In genomic region chr19:58805191-58805779, GRCm38 (mm10) we compare ENCODE assay signal across 28 mouse cellular contexts. TPM values are rescaled to one million over a fixed set of nuclear protein-coding genes. Genes with fewer than 3 reads are reported as not detected.
A peak's percentile ranks its signal among the peaks of the same experiment; 100 is the strongest.
DNase-seq lines count a peak whose midpoint lies in the region.
"Had no signal": no experiment of that assay in that cellular context is flagged by ENCODE, and none has a peak within 500 bp of the region (broad histone marks: within the 10 kb centered on the region; RNA-seq: fewer than 3 reads in every experiment).

No protein-coding gene starts in this region.

- peak; percentile 55 to 58 for DNase-seq in left cerebral cortex, postnatal 14 days (ENCODE audit: low spot score in 2 of 2)
- DNase-seq in left cerebral cortex, postnatal 4 days = no peak
- DNase-seq in right cerebral cortex, adult 2 months (ENCODE audit: low spot score in 2 of 2) = peak; percentile 55 to 57
- DNase-seq in right cerebral cortex, postnatal 36 days (ENCODE audit: low spot score in 2 of 2) = no peak
- DNase-seq in layer of hippocampus, adult 9-10 months (ENCODE audit: low spot score) = peak; percentile 53
- DNase-seq in telencephalon, adult 2 months (ENCODE audit: low read depth, low spot score) = peak; percentile 81
- DNase-seq in adrenal gland, postnatal 25 days = no peak
- DNase-seq: adrenal gland, postnatal 36 days; B cell, adult 2 months; cerebellum, adult 8-10 months; cerebellum, postnatal 25 days; forebrain, postnatal 0 days; gastrocnemius, postnatal 25 days; heart, adult 11 months; heart, postnatal 36 days; kidney, adult 8-10 months; kidney, postnatal 4 days; liver, embryonic 13.5 days; lung, adult 18-20 months; lung, postnatal 4 days; midbrain, embryonic 14.5 days; thymus, adult 2 months; thymus, postnatal 36 days had no signal

- intact Hi-C loops in left cerebral cortex, postnatal 14 days (cut with DNase I) = loop anchor here (2.0 to 10.0 kb wide), 2 partner anchors 24 to 400 kb away; no protein-coding TSS in a partner anchor
- intact Hi-C loops in left cerebral cortex, postnatal 4 days (cut with DNase I) = loop anchor here (5.0 kb wide), 2 partner anchors 97 to 392 kb away; no protein-coding TSS in a partner anchor

RNA-seq across cellular contexts. Expression of gene 1700019N19Rik, which starts 11.0 kb away (rescaled TPM):
- not detected for total RNA-seq in left cerebral cortex, postnatal 14 days (2021)
- total RNA-seq in left cerebral cortex, postnatal 4 days (2021) = not detected
- total RNA-seq in adrenal gland, postnatal 25 days (2021) = not detected in 2 replicates
- total RNA-seq: adrenal gland, adult 18-20 months; adrenal gland, postnatal 36 days; forebrain, postnatal 0 days; gastrocnemius, adult 18-20 months; gastrocnemius, postnatal 25 days; heart, postnatal 36 days; hindbrain, postnatal 0 days; monocyte, adult 5-6 weeks; neutrophil, adult 5-6 weeks had no signal

RNA-seq across cellular contexts. Expression of gene Pnliprp2, which starts 45.8 kb away (rescaled TPM):
- not detected for total RNA-seq in left cerebral cortex, postnatal 14 days (2021)
- total RNA-seq in left cerebral cortex, postnatal 4 days (2021) = under 1 TPM in 1 of 2 experiments, not detected in 1; 0.22 TPM
- not detected in 2 replicates for total RNA-seq in adrenal gland, postnatal 25 days (2021)
- total RNA-seq: adrenal gland, adult 18-20 months; adrenal gland, postnatal 36 days; forebrain, postnatal 0 days; gastrocnemius, adult 18-20 months; gastrocnemius, postnatal 25 days; heart, postnatal 36 days; hindbrain, postnatal 0 days; monocyte, adult 5-6 weeks; neutrophil, adult 5-6 weeks had no signal

Comparison
In these comparisons a context has a peak if more than half of its experiments do, and no peak if none do; other contexts are left out.
1. DNase-seq: peak in left cerebral cortex, postnatal 14 days (2 of 2), right cerebral cortex, adult 2 months (2 of 2), layer of hippocampus, adult 9-10 months (single experiment) and telencephalon, adult 2 months (single experiment); none in left cerebral cortex, postnatal 4 days (single experiment), right cerebral cortex, postnatal 36 days (0 of 2) and adrenal gland, postnatal 25 days (single experiment).